ENCODE assay signal across 14 mouse cellular contexts in the genomic region with DNA sequence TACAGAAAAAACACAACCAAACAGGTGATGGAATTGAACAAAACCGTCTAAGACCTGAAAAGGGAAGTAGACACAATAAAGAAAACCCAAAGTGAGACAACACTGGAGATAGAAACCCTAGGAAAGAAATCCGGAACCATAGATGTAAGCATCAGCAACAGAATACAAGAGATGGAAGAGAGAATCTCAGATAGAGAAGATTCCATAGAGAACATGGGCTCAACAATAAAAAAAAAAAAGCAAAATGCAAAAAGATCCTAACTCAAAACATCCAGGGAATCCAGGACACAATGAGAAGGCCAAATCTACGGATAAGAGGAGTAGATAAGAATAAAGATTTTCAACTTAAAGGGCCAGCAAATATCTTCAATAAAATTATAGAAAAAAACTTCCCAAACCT. TPM values are rescaled to one million over a fixed set of nuclear protein-coding genes. Genes with fewer than 3 reads are reported as not detected.
"Had no signal": no experiment of that assay in that cellular context is flagged by ENCODE, and none has a peak within 500 bp of the region (broad histone marks: within the 10 kb centered on the region; RNA-seq: fewer than 3 reads in every experiment).

A gene (minus strand): TSS at position 101 of the 400 bp plus-strand sequence.

RNA-seq across cellular contexts. Expression of the gene that starts here (rescaled TPM):
- polyA plus RNA-seq: frontal cortex, adult 2 months; heart, embryonic 10.5 days; heart, embryonic 12.5 days; heart, embryonic 14.5 days; hindbrain, embryonic 10.5 days; hindbrain, embryonic 12.5 days; hindbrain, embryonic 14.5 days; inflammation-experienced regulatory T-cells, adult 6 months; kidney, embryonic 14.5 days; kidney, embryonic 16.5 days; limb, embryonic 10.5 days; limb, embryonic 12.5 days; limb, embryonic 14.5 days; liver, embryonic 11.5 days had no signal
